Mouse (Mus musculus): Measurements from ENCODE around the gene Cphx3.
"Not testable (repeated sequence)": the region's sequence is repeated elsewhere in the genome, so short reads cannot be mapped to it uniquely, and the experiment has no call there.

DNA sequence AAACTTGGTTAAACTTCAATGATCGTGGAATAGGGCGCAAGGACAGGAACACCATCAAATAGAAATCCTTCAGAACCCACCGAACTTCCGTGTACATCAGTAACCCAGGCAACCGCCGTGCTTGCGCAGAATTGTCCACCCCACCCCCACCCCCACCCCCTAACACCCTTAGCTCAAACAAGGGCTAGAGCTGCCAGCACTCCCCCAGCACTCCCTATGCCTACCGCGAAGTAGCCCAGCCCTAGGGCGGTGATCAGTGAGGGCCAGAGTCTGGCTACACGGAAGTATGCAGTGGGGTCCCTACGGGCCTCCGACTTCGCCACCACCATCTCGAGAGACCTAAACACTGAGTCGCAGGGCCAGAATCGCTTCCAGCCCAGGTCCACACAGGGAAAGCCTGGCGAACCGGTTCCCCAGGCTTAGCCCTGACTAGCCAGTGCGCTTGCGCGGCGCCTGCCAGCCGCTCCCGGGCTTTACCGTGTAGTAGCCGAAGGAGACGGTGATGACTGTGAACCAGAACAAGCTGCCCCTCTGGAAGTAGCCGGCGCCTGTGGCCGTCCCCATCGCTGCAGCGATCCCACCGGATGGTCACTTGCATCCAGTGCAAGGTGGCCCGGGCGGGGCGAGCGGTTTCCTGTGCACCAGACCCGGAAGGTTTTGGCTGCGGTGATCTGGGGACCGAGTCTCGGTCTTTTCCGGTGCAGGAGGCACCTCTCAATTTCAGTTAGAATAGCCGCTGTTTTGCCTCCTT, 15.3 kb upstream of the Cphx3 start:
- not testable (repeated sequence) for TF ChIP-seq CTCF (IDR thresholded peaks at IDR 0.05; ENCODE audit: control insufficient read depth, insufficient read depth, insufficient replicate concordance, low read depth, low read length); POLR2A (IDR thresholded peaks at IDR 0.05; ENCODE audit: control insufficient read depth, low read depth, low read length)

Data from testis, adult 2 months (tissue).